Mouse (Mus musculus) olfactory bulb, adult 2 months (tissue): Measurements from ENCODE around the gene Tspan4.

Experiments
- CTCF ChIP-seq: fragments of 200-500 bp; IDR thresholded peaks from 2 replicates; pipeline ENCODE4 v1.5.1; 2012; ENCODE audit warnings: low read depth, mild to moderate bottlenecking, low read length, moderate library complexity; ENCODE audit not compliant: insufficient read depth
- POLR2A ChIP-seq: fragments of 200-500 bp; IDR thresholded peaks from 2 replicates; pipeline ENCODE4 v1.6.1; 2012; ENCODE audit warnings: mild to moderate bottlenecking, low read depth, low read length, moderate library complexity; ENCODE audit not compliant: insufficient read depth

DNA sequence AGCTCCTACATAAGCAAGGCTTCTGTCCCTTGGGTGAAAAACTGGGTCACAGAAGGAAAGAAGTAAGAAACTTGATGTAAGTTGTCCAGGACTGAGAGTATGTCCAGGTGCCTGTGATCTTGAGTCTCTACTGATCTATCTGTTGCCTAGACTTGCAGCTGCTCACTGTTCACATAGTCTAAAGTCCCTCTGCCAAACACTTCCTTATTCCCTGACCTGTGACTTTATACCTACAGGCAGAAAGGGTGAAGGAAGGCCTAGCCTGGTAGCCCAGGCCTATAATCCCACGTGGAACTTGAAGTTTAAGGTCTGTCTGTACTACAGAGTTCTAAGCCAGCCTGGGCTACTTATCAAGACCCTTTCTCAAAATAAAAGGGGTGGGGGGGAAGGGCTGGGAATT is 60.5 kb downstream of the Tspan4 start:
- TF ChIP-seq CTCF (no peak), POLR2A (no peak)
